Mouse (Mus musculus) retina, adult 2 months (tissue): ENCODE results near the gene Rhox4b.
"Not testable (repeated sequence)": the region's sequence is repeated elsewhere in the genome, so short reads cannot be mapped to it uniquely, and the experiment has no call there.

Source experiments
- DNase-seq: peaks from one replicate; pipeline ENCODE4 v3.0.0-alpha.2; 2012; ENCODE audit warnings: low read depth, low spot score

Rhox4b gene

DNA sequence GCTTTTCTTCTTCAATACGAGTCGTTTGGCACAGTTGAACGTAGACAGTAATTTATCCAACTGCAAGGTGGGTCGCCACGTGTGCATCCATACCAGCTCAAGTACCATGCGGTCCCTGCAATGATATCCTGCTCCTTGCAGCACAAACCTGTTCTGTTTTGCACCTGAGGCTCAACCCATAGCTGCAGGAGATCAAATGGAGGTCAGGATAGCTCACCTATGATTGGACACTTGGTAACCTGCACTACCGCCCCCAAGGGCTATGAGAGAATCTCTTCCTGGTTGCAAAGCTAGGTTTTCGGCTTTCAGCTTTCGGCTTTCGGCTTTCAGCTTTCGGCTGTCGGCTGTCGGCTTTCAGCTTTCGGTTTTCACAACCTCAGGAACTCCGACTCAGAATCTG is at the start of gene Rhox4b:
Gene Rhox4b, plus strand, starts transcription at position 301 of the 400 bp plus-strand sequence.
- DNase-seq = not testable (repeated sequence)

DNA sequence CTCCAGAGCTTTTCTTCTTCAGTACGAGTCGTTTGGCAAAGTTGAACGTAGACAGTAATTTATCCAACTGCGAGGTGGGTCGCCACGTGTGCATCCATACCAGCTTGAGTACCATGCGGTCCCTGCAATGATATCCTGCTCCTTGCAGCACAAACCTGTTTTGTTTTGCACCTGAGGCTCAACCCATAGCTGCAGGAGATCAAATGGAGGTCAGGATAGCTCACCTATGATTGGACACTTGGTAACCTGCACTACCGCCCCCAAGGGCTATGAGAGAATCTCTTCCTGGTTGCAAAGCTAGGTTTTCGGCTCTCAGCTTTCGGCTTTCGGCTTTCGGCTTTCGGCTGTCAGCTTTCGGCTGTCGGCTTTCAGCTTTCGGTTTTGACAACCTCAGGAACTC is 41.7 kb upstream of the Rhox4b start, which contains the start of gene Rhox4a2:
Gene Rhox4a2, plus strand, starts transcription at position 301 of the 400 bp plus-strand sequence.
- not testable (repeated sequence) for DNase-seq

DNA sequence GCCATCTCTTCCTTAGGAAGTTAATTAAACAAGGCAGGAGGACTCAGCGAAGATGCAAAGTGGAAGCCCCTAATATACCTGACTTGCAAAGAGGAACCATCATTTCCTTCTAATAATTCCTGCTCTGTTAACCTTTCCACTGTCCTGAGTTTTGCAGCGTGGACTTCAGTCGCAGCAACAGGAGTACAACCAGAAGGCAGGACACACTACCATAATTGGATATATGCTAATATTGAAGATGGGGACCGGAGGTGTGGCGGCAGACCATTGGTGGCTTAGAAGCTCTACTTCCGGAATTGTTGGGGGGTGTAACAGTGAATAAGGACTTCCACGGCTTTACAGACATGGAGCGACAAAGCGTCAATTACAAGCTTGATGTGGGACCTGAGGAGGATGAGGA is 20.5 kb upstream of the Rhox4b start, which contains the start of gene Rhox2b:
Gene Rhox2b, plus strand, starts transcription at position 301 of the 400 bp plus-strand sequence.
- DNase-seq = not testable (repeated sequence)

DNA sequence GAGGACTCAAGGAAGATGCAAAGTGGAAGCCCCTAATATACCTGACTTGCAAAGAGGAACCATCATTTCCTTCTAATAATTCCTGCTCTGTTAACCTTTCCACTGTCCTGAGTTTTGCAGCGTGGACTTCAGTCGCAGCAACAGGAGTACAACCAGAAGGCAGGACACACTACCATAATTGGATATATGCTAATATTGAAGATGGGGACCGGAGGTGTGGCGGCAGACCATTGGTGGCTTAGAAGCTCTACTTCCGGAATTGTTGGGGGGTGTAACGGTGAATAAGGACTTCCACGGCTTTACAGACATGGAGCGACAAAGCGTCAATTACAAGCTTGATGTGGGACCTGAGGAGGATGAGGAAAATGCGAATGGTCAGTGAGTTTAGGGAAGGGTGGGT is 21.1 kb downstream of the Rhox4b start, which contains the start of gene Rhox2c:
Gene Rhox2c, plus strand, starts transcription at position 301 of the 400 bp plus-strand sequence.
- not testable (repeated sequence) for DNase-seq

DNA sequence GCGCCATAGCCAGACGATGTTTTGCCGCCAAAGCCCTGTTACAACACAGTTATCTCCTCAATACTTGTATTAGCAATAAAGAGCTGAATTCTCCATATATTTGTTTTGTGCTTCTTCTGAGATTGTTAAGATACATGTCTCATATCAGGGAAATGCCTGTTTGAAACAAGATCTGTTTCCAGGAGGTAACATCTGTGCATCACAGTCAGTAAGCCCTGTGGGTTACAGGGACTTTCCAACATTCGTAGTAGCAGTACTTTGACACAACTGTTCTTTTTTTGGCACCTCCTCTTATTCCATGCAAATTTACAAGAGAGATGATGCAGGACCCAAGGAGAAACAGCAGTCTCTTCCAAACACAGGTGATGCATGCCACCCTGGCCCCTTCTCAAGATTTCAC is 26.0 kb downstream of the Rhox4b start, which contains the start of gene Rhox3c:
Gene Rhox3c, plus strand, starts transcription at position 301 of the 400 bp plus-strand sequence.
- DNase-seq = not testable (repeated sequence)

DNA sequence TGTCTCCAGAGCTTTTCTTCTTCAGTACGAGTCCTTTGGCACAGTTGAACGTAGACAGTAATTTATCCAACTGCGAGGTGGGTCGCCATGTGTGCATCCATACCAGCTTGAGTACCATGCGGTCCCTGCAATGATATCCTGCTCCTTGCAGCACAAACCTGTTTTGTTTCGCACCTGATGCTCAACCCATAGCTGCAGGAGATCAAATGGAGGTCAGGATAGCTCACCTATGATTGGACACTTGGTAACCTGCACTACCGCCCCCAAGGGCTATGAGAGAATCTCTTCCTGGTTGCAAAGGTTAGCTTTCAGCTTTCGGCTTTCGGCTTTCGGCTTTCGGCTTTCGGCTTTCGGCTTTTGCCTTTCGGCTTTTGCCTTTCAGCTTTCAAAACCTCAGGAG is 47.7 kb downstream of the Rhox4b start, which contains the start of gene Rhox4c:
Gene Rhox4c, plus strand, starts transcription at position 301 of the 400 bp plus-strand sequence.
- DNase-seq = not testable (repeated sequence)
